Mouse (Mus musculus) MEL (cell line): Measurements from ENCODE around the gene Ski.

Experiments used
- CTCF ChIP-seq, 3 experiments: IDR thresholded peaks in 2 of 3; conservative IDR thresholded peaks in 1 of 3; 2 replicates each; pipeline ENCODE4 v1.5.1; 2011 to 2012; ENCODE audit warnings: low read length in 3 of 3, low read depth in 2 of 3, mild to moderate bottlenecking in 2 of 3, improper control_type of control experiment in 1 of 3, inconsistent platforms in 1 of 3, mixed read lengths in 1 of 3, moderate library complexity in 1 of 3; ENCODE audit not compliant: control insufficient read depth in 1 of 3, insufficient read depth in 1 of 3, poor library complexity in 1 of 3, severe bottlenecking in 1 of 3
- E2F4 ChIP-seq: IDR thresholded peaks from 2 replicates; pipeline ENCODE4 v1.6.1; 2011; ENCODE audit warnings: low read depth, low read length, improper control_type of control experiment, borderline replicate concordance
- ELF1 ChIP-seq: IDR thresholded peaks from 2 replicates; pipeline ENCODE4 v1.6.1; 2014; ENCODE audit warnings: low read depth, mild to moderate bottlenecking, inconsistent platforms, low read length, improper control_type of control experiment, moderate library complexity
- EP300 ChIP-seq, 2 experiments: IDR thresholded peaks; 2 replicates each; pipeline ENCODE4 v1.6.1; 2011; ENCODE audit warnings: improper control_type of control experiment in 2 of 2, low read length in 2 of 2, low read depth in 1 of 2, mild to moderate bottlenecking in 1 of 2
- GABPA ChIP-seq: IDR thresholded peaks from 2 replicates; pipeline ENCODE4 v1.6.1; 2012; ENCODE audit warnings: low read depth, mild to moderate bottlenecking, inconsistent platforms, low read length, improper control_type of control experiment, moderate library complexity
- NRF1 ChIP-seq: IDR thresholded peaks from 2 replicates; pipeline ENCODE4 v1.6.1; 2014; ENCODE audit warnings: low read depth, mild to moderate bottlenecking, inconsistent platforms, low read length, improper control_type of control experiment, moderate library complexity; ENCODE audit not compliant: poor library complexity, insufficient read depth, severe bottlenecking
- POLR2A ChIP-seq, 2 experiments: IDR thresholded peaks; 2 replicates each; pipeline ENCODE4 v1.6.1; 2011 to 2012; ENCODE audit warnings: low read length in 2 of 2, mild to moderate bottlenecking in 2 of 2, control low read depth in 1 of 2, improper control_type of control experiment in 1 of 2, low read depth in 1 of 2, moderate library complexity in 1 of 2; ENCODE audit not compliant: control insufficient read depth in 1 of 2, insufficient read depth in 1 of 2, poor library complexity in 1 of 2
- POLR2AphosphoS5 ChIP-seq: IDR thresholded peaks from 2 replicates; pipeline ENCODE4 v1.6.1; 2012; ENCODE audit warnings: low read depth, borderline replicate concordance, mild to moderate bottlenecking, inconsistent platforms, low read length, moderate library complexity, mixed read lengths
- RAD21 ChIP-seq: IDR thresholded peaks from 2 replicates; pipeline ENCODE4 v1.6.1; 2011; ENCODE audit warnings: mild to moderate bottlenecking, low read depth, low read length, improper control_type of control experiment
- TAL1 ChIP-seq: IDR thresholded peaks from 2 replicates; pipeline ENCODE4 v1.6.1; 2012; ENCODE audit warnings: mild to moderate bottlenecking, inconsistent platforms, low read length, moderate library complexity, mixed read lengths
- TCF12 ChIP-seq: IDR thresholded peaks from 2 replicates; pipeline ENCODE4 v1.6.1; 2014; ENCODE audit warnings: low read depth, mild to moderate bottlenecking, inconsistent platforms, low read length, improper control_type of control experiment, moderate library complexity
- UBTF ChIP-seq: IDR thresholded peaks from 2 replicates; pipeline ENCODE4 v1.6.1; 2012; ENCODE audit warnings: low read depth, mild to moderate bottlenecking, inconsistent platforms, low read length, improper control_type of control experiment, moderate library complexity, borderline replicate concordance; ENCODE audit not compliant: insufficient read depth
- ZC3H11A ChIP-seq: IDR thresholded peaks from 2 replicates; pipeline ENCODE4 v1.6.1; 2012; ENCODE audit warnings: low read depth, mild to moderate bottlenecking, inconsistent platforms, low read length, improper control_type of control experiment
- ZNF384 ChIP-seq: IDR thresholded peaks from 2 replicates; pipeline ENCODE4 v1.6.1; 2012; ENCODE audit warnings: low read depth, mild to moderate bottlenecking, inconsistent platforms, low read length, improper control_type of control experiment

DNA sequence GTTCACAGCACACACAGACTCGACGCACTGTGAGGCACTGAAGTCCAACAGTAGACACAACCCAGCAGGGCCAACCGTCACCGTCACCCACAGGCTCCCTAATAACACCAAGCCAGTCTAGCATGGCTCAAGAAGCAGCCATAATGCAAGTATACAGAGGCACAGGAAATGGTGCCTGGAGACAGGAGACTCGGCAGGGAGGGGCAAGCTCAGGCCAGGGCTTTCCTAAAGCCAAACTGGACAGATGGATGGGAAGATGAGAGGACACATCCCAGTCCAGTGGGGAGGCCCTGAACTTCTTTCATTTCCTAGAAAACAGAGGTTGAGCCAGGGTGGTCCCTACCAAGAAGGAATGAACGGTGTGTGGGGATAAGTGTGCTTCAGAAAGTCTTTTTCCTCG lies 13.8 kb downstream of the Ski start:
- TF ChIP-seq EP300 (IDR thresholded peaks at IDR 0.05; ENCODE audit: low read depth in 1 of 2, low read length in 2 of 2) (no peak), TCF12 (no peak), E2F4 (no peak), GABPA (no peak), RAD21 (no peak), ZC3H11A (no peak), CTCF (IDR thresholded peaks at IDR 0.05 in 2 of 3, conservative IDR thresholded peaks at IDR 0.05 in 1 of 3; ENCODE audit: control insufficient read depth in 1 of 3, insufficient read depth in 1 of 3, low read depth in 2 of 3, low read length in 3 of 3, poor library complexity in 1 of 3, severe bottlenecking in 1 of 3) (no peak), POLR2A (IDR thresholded peaks at IDR 0.05; ENCODE audit: control insufficient read depth in 1 of 2, insufficient read depth in 1 of 2, low read depth in 1 of 2, low read length in 2 of 2, poor library complexity in 1 of 2) (no peak), POLR2AphosphoS5 (no peak), UBTF (no peak), ZNF384 (no peak), TAL1 (no peak), NRF1 (no peak), ELF1 (no peak)
